Mouse (Mus musculus) urinary bladder, postnatal 10 days (tissue): Measurements from ENCODE around the gene Zfp354a.
"Not testable (repeated sequence)": the region's sequence is repeated elsewhere in the genome, so short reads cannot be mapped to it uniquely, and the experiment has no call there.

Experiments
- DNase-seq: peaks from one replicate; pipeline ENCODE4 v3.0.0; 2022; ENCODE audit warnings: low spot score

Gene Zfp354a

DNA sequence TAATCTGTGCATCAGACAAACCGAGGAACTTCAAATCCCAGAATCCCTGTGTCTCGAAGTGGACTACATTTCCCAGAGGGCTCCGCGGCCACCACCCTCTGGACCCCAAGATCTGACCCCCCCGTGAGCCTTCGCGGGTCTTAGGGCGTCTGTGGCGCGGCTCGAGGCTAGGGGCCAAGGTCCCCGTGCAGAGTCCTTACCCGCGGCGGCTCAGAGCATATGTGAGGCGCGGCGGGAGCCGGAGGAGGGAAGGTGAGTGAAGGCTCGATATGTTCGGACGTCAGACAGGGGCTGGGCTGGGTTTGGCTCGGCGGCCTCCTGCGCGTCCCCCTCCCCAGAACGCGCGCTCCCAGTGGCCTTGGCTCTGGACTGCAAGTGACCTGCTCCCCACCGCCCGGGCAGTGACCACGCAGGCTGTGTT is at the start of gene Zfp354a:
Gene Zfp354a, plus strand, starts transcription at position 107 of the 421 bp plus-strand sequence.
- no peak for DNase-seq

DNA sequence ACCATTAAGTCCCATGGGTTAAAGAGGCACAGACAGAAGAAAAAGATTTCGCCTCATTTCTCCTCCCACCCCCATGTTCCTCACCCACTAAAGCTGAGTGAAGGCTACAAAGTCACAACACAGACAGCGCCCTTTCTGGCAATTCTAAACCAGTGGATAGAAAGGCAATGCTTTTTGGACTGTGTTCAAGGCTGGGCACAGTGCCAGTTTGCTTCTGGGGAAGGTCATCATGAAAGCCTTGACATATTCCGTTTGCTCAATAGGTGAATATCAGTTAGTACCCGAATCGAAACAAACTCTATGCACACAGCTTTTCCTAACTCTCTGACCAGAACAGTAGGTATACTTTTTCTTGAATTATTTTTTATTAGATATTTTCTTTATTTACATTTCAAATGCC is 47.2 kb upstream of the Zfp354a start:
- DNase-seq: no peak

DNA sequence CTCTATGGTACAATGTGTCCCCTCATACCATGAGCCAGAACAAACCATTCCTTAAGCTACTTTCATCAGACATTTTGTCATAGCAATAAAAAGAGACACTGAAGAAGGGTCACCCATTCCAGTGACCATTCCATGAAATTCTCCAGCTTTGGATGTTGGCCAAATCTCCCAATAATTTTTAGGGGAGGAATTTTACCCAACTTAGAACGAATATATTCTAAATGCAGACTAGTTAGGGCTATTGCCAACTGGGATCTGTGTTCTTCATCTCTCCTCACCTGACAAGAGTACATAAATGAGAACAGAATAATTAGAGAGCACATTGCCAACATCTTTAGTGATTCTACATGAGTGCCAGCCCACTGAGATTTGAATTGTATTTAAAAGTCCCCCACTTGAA is 45.1 kb upstream of the Zfp354a start, which contains the start of gene Olfr54:
Gene Olfr54, plus strand, starts transcription at position 301 of the 400 bp plus-strand sequence.
- DNase-seq: no peak

DNA sequence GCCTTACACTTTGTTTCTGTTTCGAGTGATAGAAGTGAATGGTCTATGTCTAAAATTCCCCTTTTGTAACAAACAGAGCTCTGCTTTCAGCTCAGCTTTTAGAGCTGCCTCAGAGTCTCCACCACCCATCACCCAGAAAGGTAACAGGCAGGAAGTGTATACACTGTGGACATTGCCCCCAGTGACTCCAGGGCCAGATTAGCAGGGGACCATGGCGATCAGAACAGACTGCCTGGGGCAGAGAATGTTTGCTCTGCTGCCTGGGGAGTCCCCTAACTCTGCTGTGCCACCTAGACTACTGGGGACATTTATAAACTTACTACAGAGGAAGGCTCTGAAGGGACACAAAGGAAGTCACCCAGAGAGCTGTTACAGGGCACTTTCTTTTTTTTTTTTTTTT is 42.7 kb upstream of the Zfp354a start:
- DNase-seq: no peak

DNA sequence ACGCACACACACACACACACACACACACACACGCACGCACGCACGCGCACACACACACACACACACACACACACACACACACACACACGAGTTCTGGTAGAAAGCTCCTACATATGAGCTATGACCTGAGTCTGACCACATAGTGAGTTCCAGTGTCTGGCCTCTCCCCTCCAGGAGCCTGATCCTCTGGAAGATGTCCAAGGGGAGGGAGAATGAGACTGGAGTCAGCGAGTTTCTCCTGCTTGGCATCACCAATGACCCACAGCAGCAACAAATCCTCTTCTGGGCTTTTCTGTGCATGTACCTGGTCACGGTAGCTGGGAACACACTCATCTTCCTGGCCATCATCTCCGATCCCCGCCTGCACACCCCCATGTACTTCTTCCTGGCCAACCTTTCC is 32.2 kb upstream of the Zfp354a start:
- DNase-seq: not testable (repeated sequence)

DNA sequence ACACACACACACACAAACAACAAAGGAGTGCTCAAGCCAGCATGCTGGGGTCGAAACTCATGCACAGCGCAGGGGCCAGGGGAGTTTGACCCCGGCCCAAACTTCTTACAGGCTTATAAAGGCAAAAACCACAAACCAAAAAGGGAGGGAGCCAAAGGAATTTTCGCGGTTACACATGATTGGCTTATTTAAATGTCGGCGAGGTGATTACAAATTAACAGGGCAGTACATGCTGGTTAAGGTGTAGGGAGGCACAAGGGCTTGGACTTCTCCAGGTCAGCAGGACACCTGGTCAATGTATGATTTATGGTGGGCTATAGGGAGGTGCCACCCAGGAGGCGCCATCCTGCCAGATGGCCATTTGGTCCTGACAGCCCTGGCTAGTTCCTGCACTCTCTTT is 29.7 kb upstream of the Zfp354a start:
- not testable (repeated sequence) for DNase-seq

DNA sequence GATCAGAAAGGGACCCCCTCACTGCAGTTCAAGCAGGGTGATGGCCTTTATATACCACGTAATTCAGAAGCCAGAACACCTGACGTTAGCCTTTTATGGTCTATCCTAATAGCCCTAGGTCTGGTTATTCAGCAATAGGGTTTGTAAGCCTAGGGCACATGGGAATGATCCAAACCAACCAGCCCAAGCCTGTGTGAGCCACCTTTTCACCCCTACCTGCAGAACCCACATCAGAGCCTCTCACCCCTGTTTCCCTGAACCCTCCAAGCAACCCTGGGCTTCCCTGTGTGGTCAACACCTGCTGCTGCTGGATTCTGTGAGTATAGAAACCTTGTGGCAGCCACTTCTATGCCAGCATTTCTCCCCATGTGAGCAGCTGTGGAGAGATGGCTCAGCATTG is 28.8 kb upstream of the Zfp354a start:
- no peak for DNase-seq

DNA sequence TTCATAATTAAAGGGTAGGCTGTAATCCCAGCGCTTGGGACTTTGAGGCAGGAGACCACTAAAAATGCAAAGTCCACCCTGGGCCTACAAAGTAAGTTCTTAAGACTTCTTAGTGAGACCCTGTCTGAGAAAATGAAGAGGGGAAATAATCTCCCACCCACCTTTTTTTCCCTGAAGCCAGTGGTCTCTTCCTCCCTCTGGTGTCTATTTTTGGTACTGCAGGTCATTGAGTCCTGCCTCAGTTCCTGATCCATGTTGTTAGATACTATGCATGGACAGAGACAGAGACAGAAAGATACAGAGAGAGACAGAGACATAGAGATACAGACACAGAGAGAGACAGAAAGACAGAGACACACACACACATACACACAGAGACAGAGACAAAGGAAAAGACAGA is 26.2 kb upstream of the Zfp354a start:
- DNase-seq: no peak

DNA sequence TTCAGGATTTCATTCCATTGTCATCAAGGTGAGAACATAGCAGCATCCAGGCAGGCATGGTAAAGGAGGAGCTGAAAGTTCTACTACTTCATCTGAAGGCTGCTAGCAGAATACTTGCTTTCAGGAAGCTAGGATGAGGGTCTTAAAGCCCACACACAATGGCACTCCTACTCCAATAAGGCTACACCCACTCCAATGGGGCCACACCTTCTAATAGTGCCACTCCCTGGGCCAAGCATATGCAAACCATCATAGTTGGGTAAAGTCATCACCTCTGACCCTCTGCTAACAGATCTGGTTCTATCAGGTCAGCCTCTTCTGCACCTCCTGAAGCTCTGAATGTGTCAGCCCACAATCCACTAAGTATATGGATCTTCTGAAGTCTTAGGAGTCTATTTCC is 24.9 kb upstream of the Zfp354a start:
- DNase-seq: not testable (repeated sequence)

DNA sequence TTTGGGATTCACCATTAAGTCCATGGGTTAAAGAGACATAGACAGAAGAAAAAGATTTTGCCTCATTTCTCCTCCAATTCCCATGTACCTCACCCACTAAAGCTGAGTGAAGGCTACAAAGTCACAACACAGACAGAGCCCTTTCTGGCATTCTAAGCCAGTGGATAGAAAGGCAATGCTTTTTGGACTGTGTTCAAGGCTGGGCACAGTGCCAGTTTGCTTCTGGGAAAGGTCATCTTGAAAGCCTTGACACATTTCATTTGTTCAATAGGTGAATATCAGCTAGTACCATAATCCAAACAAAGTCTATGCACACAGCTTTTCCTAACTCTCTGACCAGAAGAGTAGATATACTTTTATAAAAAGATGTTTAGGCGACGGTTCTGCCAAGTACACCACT is 23.1 kb upstream of the Zfp354a start:
- DNase-seq: no peak

DNA sequence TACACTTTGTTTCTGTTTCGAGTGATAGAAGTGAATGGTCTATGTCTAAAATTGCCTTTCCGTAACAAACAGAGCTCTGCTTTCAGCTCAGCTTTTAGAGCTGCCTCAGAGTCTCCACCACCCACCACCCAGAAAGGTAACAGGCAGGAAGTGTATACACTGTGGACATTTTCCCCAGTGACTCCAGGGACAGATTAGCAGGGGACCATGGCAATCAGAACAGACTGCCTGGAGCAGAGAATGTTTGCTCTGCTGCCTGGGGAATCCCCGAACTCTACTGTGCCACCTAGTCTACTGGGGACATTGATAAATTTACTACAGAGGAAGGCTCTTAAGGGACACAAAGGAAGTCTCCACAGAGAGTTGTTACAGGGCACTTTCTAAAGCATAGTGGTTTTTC is 14.3 kb upstream of the Zfp354a start:
- not testable (repeated sequence) for DNase-seq

DNA sequence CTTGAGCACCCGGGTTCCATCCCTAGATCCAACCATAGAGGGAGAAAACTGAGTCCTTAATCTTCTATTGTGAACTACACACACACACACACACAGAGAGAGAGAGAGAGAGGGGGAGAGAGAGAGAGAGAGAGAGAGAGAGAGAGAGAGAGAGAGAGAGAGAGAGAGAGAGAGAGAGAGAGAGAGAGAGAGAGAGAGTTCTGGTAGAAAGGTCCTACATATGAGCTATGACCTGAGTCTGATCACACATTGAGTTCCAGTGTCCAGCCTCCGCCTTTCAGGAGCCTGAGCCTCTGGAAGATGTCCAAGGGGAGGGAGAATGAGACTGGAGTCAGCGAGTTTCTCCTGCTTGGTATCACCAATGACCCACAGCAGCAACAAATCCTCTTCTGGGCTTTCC is 11.2 kb upstream of the Zfp354a start, which contains the start of gene Olfr1375:
Gene Olfr1375, plus strand, starts transcription at position 301 of the 400 bp plus-strand sequence.
- DNase-seq: not testable (repeated sequence)

DNA sequence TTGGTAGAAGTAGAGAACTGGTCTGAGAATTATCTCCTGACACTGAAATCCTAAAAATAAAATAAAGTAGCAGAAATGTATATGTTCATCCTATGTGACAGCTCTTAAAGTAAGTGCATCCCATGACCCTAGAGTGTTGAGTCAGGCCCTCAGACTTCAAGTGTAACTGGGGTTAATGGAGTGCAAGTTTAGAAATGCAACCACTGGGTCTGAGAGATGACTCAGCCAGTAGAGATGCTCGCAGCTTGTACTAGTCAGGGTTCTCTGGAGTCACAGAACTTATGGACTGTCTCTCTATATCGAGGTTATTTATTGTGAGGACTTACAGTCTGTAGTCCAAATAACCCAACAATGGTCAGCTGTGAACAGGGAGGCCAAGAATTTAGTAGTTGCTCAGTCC is 7.4 kb upstream of the Zfp354a start:
- DNase-seq: no peak

DNA sequence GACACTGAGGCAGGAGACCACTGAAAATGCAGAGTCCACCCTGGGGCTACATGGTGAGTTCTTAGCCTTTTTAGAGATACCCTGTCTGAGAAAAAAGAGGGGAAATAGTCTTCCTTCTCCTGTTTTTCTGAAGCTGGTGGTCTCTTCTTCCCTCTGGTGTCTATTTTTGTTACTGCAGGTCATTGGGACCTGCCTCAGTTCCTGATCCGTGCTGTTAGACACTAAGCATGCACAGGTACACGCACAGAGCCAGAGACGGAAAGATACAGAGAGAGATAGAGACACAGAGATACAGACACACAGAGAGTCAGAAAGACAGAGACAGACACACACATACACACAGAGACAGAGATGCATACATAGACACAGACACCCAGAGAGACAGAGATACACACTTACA is 5.8 kb upstream of the Zfp354a start:
- no peak for DNase-seq

DNA sequence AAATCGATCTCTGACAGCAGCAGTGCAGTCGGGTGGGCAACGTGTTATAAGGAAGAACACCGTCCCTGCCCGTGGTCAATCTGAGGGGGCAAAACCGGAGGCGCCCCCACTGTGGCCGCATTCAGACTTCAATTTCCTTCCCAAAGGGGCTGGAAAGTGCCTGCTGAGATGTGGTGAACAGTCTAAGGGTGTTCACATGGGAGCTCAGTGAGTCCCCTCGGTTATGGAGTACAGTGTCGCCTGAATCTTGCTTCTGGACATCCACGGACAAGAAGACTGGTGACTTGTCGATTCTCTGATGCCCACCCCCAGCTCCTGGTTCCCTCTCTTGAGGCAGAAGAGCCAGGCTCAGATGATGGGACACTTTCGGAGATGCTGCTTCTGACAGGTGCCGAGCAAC is 583 bp downstream of the Zfp354a start:
- no peak for DNase-seq

DNA sequence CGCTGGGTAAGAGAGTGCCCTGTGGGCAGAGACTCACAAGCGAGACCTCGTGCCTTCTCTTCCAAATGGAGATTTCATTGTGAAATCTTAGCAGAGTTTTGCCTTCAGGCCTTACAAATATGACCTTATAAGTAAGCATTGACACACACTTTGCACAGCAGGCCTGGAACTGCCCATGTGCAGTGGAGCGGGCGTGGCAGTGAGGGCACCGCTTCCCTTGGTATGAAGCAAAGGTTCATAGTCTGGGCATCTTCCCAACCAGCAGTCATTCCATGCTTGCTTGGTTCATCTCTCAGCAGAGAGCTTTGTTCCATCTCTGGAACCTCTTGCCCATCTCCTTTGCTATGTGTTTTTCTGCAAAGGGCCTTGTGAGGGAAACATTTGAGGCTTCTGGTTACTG is 1.9 kb downstream of the Zfp354a start:
- DNase-seq: no peak

DNA sequence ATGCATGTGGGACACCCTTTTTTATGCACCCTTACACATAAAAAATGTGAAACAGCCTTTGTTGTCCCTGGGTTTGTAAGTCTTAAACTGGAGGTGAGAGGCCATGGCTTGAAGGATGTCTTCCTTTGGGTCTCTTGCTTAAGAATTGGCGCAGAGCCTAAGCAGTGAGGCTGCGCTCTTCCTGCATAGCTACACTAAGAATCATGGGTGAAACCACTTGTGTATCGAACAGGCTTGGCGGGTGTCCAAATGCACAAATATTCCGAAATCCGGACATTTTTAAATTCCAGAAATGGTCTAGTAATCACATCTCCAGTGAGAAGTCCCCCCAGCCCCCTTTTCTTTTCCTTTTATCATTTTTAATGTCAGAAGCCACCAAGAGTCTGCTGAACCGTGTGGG is 4.2 kb downstream of the Zfp354a start:
- DNase-seq: no peak

DNA sequence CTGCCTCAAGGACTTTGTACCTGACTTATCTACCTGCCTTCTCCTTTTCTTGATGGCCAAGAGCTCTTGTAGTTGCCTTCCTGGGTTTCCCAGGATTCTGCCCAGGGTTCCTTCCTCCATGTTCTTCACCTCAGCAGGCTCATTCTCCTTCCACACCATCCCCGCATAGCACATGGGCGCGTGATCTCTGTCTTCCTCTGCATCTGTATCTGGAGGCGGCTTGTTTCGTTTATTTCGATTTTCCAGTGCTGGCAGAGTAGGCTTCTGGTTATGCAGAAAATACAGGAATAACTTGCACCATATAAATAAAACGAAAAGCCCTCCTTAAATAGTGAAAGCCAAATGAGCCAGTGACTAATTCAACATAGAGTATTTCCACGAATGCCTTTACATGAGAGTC is 4.8 kb downstream of the Zfp354a start:
- DNase-seq: no peak

DNA sequence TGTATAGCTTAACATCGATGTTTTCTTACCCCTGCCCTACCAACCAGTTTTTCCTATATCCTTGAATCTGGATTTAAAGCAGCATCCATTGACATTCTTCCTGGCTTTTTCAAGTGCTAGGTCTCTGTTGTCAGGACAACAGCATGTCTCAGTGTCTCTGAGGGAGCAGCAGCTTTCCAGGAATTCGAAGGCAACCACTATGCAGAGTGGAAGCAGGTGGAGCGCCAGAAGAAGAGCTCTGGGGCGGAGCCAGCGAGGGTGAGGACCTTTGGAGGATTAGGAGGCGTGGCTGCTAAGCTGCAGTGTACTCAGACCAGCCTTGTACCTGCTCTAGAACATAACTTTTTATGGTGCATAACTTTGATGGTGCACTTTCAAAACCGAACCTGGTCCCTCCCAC is 25.5 kb downstream of the Zfp354a start:
- no peak for DNase-seq

DNA sequence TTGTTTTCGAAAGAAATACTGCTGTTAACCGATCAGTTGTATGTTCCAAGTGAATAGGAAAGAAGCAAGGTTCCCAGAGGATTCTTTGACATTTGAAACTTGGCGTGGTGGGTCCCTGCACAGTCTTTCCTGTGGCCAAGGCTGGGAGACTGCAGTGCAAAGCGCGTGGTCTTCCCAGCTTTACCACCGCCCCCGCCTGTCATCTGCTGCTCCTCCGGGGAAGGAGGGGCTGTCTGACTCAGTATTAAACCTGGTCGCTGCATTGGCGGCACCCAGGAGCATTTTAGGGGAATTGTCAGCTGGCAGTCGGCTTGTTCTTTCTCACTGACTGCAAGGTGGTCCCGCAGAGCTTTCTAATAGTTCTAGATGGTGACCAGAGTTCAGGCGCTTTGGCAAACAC is 26.2 kb downstream of the Zfp354a start:
- no peak for DNase-seq

DNA sequence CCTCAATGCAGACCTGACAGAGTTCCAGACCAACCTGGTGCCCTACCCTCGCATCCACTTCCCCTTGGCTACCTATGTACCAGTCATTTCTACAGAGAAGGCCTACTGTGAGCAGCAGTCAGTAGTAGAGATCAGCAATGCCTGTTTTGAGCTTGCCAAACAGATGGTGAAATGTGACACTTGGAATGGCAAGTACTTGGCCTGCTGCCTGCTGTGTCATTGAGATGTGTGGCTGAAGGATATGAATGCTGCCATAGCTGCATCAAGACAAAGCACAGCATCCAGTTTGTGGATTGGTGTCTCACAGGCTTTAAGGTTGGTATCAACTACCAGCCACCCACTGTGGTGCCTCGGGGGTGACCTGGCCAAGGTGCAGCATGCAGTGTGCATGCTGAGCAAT is 48.2 kb downstream of the Zfp354a start:
- DNase-seq: no peak

DNA sequence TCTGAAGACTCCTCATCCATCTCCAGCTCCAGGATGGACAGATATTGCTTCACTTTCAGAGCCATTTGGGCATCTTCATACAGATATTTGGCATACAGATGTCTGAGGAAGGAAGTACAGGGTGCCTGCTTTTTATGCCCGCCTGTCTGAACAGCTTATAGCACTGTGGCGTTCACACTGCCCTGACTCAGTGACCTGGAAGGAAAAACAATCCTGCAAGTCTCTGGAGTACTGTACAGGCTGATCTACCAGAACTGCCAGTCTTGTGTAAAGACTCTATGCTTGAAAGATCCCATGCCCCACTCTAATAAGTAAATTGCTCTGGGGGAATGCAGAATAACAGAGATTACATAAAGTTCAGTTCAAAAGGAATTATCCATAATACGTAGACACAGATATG is 51.6 kb downstream of the Zfp354a start:
- no peak for DNase-seq
